Mouse (Mus musculus): ENCODE measurements around the gene Arih1.

Gene Arih1
- long read RNA-seq, experiment 1, partial matches to known transcripts: 1 of 3 reads
- long read RNA-seq, experiment 1, other reads (novel, unspliced or antisense): 2 of 3 reads
- long read RNA-seq, experiment 2, full-length matches to known transcripts: 3 of 8 reads
- long read RNA-seq, experiment 2, partial matches to known transcripts: 0 of 8 reads
- long read RNA-seq, experiment 2, other reads (novel, unspliced or antisense): 5 of 8 reads

- intact Hi-C loops (cut with DNase I): loop anchor here (2.0 to 10.0 kb wide), 3 partner anchors 52 to 192 kb away; partner anchors contain the start of genes Adpgk, Hexa and Tmem202
Measured at GRCm38 (mm10) chr9:59486549-59487065, at the start of gene Arih1. Gene Arih1, minus strand, starts transcription at chr9:59486618.

GRCm38 (mm10) chr9:59533889-59534288 is 47.5 kb upstream of the Arih1 start:
- intact Hi-C loops (cut with DNase I): no loop called here

- intact Hi-C loops (cut with DNase I): no loop called here
Measured at GRCm38 (mm10) chr9:59533422-59533821, 47.0 kb upstream of the Arih1 start.

- intact Hi-C loops (cut with DNase I): no loop called here
Measured at GRCm38 (mm10) chr9:59531645-59532044, 45.2 kb upstream of the Arih1 start.

GRCm38 (mm10) chr9:59528274-59528673 is 41.9 kb upstream of the Arih1 start:
- intact Hi-C loops (cut with DNase I): no loop called here

GRCm38 (mm10) chr9:59527580-59527979 is 41.2 kb upstream of the Arih1 start:
- intact Hi-C loops (cut with DNase I): no loop called here

GRCm38 (mm10) chr9:59526727-59527126 is 40.3 kb upstream of the Arih1 start:
- intact Hi-C loops (cut with DNase I): no loop called here

- intact Hi-C loops (cut with DNase I): no loop called here
Measured at GRCm38 (mm10) chr9:59522906-59523305, 36.5 kb upstream of the Arih1 start.

GRCm38 (mm10) chr9:59519396-59519795 is 33.0 kb upstream of the Arih1 start:
- intact Hi-C loops (cut with DNase I): no loop called here

GRCm38 (mm10) chr9:59518976-59519375 is 32.6 kb upstream of the Arih1 start:
- intact Hi-C loops (cut with DNase I): no loop called here

- intact Hi-C loops (cut with DNase I): no loop called here
Measured at GRCm38 (mm10) chr9:59517127-59517526, 30.7 kb upstream of the Arih1 start.

- intact Hi-C loops (cut with DNase I): no loop called here
Measured at GRCm38 (mm10) chr9:59515069-59515468, 28.7 kb upstream of the Arih1 start.

GRCm38 (mm10) chr9:59512381-59512780 is 26.0 kb upstream of the Arih1 start:
- intact Hi-C loops (cut with DNase I): no loop called here

GRCm38 (mm10) chr9:59508146-59508545 is 21.7 kb upstream of the Arih1 start:
- intact Hi-C loops (cut with DNase I): no loop called here

- intact Hi-C loops (cut with DNase I): loop anchor here (2.0 to 10.0 kb wide), 3 partner anchors 51 to 193 kb away; partner anchors contain the start of genes Adpgk, Hexa and Tmem202
Measured at GRCm38 (mm10) chr9:59487331-59487730, 913 bp upstream of the Arih1 start.

- intact Hi-C loops (cut with DNase I): loop anchor here (2.0 to 10.0 kb wide), 3 partner anchors 53 to 191 kb away; partner anchors contain the start of genes Adpgk, Hexa and Tmem202
Measured at GRCm38 (mm10) chr9:59486076-59486518, 321 bp downstream of the Arih1 start.

- intact Hi-C loops (cut with DNase I): loop anchor here (2.0 to 10.0 kb wide), 3 partner anchors 53 to 191 kb away; partner anchors contain the start of genes Adpgk, Hexa and Tmem202
Measured at GRCm38 (mm10) chr9:59485511-59486075, 825 bp downstream of the Arih1 start.

GRCm38 (mm10) chr9:59484760-59485159 is 1.7 kb downstream of the Arih1 start:
- intact Hi-C loops (cut with DNase I): loop anchor here (10.0 kb wide), 2 partner anchors 80 to 190 kb away; partner anchors contain the start of gene Adpgk

GRCm38 (mm10) chr9:59482419-59482818 is 4.0 kb downstream of the Arih1 start:
- intact Hi-C loops (cut with DNase I): loop anchor here (10.0 kb wide), 2 partner anchors 82 to 188 kb away; partner anchors contain the start of gene Adpgk

- intact Hi-C loops (cut with DNase I): no loop called here
Measured at GRCm38 (mm10) chr9:59476617-59477016, 9.8 kb downstream of the Arih1 start.

- intact Hi-C loops (cut with DNase I): no loop called here
Measured at GRCm38 (mm10) chr9:59474838-59475237, 11.6 kb downstream of the Arih1 start.

GRCm38 (mm10) chr9:59473171-59473570 is 13.2 kb downstream of the Arih1 start:
- intact Hi-C loops (cut with DNase I): no loop called here

All from adrenal gland (tissue).